Mouse (Mus musculus) macrophage (primary cell): ENCODE data around the gene Bcl11a. TPM values are rescaled to one million over a fixed set of nuclear protein-coding genes. Genes with fewer than 3 reads are reported as not detected.

Experiments used
- H3K27ac ChIP-seq: fragments of 350-480 bp; formaldehyde crosslinking; 2 replicates; pipeline ENCODE4 v1.9.0; 2021
- H3K36me3 ChIP-seq: fragments of 350-480 bp; formaldehyde crosslinking; 2 replicates; pipeline ENCODE4 v1.9.0; 2021; ENCODE audit errors: inconsistent target
- H3K4me3 ChIP-seq: fragments of 350-480 bp; formaldehyde crosslinking; 2 replicates; pipeline ENCODE4 v1.9.0; 2021; ENCODE audit errors: inconsistent target
- H3K79me2 ChIP-seq: fragments of 350-480 bp; formaldehyde crosslinking; 2 replicates; pipeline ENCODE4 v1.9.0; 2021; ENCODE audit errors: inconsistent target
- WGBS: methylation state at CpG from one replicate; pipeline ENCODE4 v1.1.7; 2026; ENCODE audit warnings: inconsistent platforms; ENCODE audit not compliant: missing documents; 5-methylcytosine and 5-hydroxymethylcytosine counted together
- polyA plus RNA-seq: library from polyadenylated mRNA; stranded (reverse); fragments of 250-400 nt; gene quantifications from 3 replicates; pipeline ENCODE4 v1.2.4, GENCODE M21; 2018; ENCODE audit warnings: inconsistent platforms

Bcl11a gene
- polyA plus RNA-seq, 1 experiment from 2014 or later, result 0.32 TPM

GRCm38 (mm10) chr11:24197424-24197823 is 119.6 kb downstream of the Bcl11a start:
- WGBS, result 100% methylated on average over 1 of the region's 1 CpGs
- H3K27ac ChIP-seq, result no peak overlapping the region
- no peak overlapping the region for H3K4me3 ChIP-seq
- H3K36me3 ChIP-seq, result no peaks in the 10 kb centered on the region
- no peaks in the 10 kb centered on the region for H3K79me2 ChIP-seq

DNA sequence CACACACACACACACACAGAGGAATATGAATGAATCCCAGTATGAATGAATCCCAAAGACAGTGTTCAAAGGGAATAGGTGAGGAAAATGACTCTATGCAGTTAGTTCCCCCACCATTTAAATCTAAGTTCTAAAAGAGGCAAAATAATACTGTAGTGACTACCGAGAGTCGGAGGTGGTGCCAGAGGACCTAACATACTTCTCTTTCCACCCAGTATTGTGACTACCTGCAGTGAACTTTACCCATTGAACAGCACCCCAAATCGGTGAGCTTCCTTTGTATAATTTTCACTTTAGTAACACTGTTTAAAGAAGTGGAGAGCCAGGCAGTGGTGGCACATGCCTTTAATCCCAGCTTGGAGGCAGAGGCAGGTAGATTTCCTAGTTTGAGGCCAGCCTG is 121.7 kb downstream of the Bcl11a start:
- H3K79me2 ChIP-seq, result no peaks in the 10 kb centered on the region
- H3K27ac ChIP-seq, result no peak overlapping the region
- no peaks in the 10 kb centered on the region for H3K36me3 ChIP-seq
- WGBS, result 50% methylated on average over 3 of the region's 3 CpGs
- H3K4me3 ChIP-seq, result no peak overlapping the region

DNA sequence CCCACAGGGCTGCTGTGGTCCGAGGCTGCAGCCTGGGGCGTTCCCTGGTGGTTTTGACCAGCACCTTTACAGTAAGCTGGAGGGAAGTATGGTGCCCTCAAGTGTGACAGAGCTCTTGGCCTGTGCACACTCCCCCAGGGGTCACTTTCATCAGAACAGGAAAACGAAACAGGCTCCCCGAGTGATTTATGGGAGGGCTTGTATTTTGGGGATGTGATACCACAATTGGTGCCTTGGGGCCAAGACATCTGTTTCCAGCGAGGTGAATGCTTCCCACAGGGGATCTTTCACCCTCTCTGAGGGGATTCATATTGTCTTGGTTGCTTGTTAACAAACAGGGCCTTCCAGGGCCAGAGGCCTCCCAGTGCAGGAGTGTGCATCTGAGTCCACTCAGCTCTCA is 122.5 kb downstream of the Bcl11a start:
- Histone ChIP-seq H3K36me3 (no peaks in the 10 kb centered on the region), H3K4me3 (no peak overlapping the region), H3K27ac (no peak overlapping the region), H3K79me2 (no peaks in the 10 kb centered on the region)
- WGBS, result 12% methylated on average over 5 of the region's 5 CpGs

DNA sequence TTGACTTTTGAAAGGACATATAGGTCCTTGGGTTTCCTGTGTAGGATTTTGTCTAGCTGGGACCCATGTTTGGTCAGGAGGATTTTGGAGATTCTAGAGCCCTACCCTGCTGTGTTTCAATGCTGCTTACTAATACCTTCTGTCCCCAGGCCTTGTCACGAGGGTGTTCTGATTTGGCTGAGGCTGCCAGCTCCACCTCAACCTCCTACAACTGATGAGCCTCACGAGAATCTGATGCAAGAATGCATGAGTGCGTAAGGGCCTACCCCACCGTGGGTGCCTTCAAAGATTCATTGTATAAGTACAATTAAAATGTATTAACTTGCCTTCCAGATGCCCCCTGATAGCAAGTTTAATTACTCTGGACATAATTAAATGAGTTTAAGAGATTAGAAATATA is 123.4 kb downstream of the Bcl11a start:
- WGBS, result 82% methylated on average over 4 of the region's 4 CpGs
- Histone ChIP-seq H3K27ac (no peak overlapping the region), H3K4me3 (no peak overlapping the region), H3K79me2 (no peaks in the 10 kb centered on the region), H3K36me3 (no peaks in the 10 kb centered on the region)

DNA sequence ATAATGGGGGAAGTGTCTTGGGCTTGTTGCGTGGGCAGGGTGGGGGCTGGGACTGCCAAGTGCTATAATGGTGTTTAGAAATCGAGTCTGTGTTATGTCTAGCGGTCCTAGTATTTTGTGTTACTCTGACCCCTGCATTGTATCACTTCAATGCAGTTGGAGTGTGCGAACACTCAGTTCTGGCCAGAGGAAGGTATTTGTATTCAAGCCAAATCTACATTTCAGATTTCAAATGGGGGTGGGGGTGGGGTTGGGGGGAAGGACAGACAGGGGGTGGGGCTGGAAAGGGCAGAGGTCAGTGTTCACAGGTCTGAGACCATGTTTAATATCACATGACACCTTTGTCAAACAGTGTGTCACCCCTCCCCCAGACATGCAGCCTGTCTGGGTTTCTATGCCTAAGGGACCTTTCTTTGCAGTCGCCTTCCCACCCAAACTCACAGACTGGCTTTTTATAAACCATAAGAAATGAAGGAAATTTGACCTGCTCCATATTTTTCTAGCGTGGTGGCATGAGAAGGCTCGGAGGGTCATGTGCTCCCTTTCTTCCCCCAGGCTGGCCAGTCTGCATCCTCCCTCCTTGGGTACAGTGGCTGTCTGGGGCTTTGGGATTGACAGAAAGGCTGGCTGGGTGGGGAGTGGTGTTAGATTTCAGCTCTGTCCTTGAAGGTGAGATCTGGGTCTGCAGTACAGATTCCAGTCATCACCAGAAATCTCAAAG is 124.9 kb downstream of the Bcl11a start:
- Histone ChIP-seq H3K36me3 (no peaks in the 10 kb centered on the region), H3K27ac (no peak overlapping the region), H3K79me2 (no peaks in the 10 kb centered on the region), H3K4me3 (no peak overlapping the region)
- WGBS, result 79% methylated on average over 4 of the region's 7 CpGs

DNA sequence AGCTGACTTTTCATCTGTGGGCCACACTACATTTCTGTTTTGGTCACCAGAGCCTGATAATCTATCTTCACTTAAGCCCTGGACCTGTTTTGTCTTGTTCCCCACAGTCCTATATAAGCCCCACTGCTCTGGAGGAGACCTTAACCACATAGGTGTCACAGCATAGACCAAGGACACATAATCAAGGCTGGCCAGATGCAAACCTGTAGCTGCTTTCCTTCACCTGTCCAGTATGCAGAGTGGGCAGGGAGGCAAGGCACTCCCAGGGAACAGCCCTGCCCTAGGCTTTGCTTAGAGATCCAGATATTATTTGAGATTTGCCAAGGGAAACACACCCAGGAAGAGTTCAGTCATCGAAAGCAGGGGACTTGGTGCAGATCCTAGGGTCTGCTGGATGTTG is 125.6 kb downstream of the Bcl11a start:
- 88% methylated on average over 1 of the region's 1 CpGs for WGBS
- H3K4me3 ChIP-seq, result no peak overlapping the region
- H3K36me3 ChIP-seq, result no peaks in the 10 kb centered on the region
- H3K79me2 ChIP-seq, result no peaks in the 10 kb centered on the region
- no peak overlapping the region for H3K27ac ChIP-seq

GRCm38 (mm10) chr11:24208951-24209351 is 131.1 kb downstream of the Bcl11a start:
- Histone ChIP-seq H3K27ac (no peak overlapping the region), H3K36me3 (no peaks in the 10 kb centered on the region), H3K79me2 (no peaks in the 10 kb centered on the region), H3K4me3 (no peak overlapping the region)
- 91% methylated on average over 6 of the region's 6 CpGs for WGBS

GRCm38 (mm10) chr11:24214509-24215134 is 136.8 kb downstream of the Bcl11a start:
- Histone ChIP-seq H3K36me3 (no peaks in the 10 kb centered on the region), H3K27ac (no peak overlapping the region), H3K4me3 (no peak overlapping the region), H3K79me2 (no peaks in the 10 kb centered on the region)
- WGBS, result 52% methylated on average over 3 of the region's 3 CpGs

GRCm38 (mm10) chr11:24217741-24218333 is 140.0 kb downstream of the Bcl11a start:
- Histone ChIP-seq H3K36me3 (no peaks in the 10 kb centered on the region), H3K4me3 (no peak overlapping the region), H3K27ac (no peak overlapping the region), H3K79me2 (no peaks in the 10 kb centered on the region)
- 80% methylated on average over 5 of the region's 6 CpGs for WGBS

GRCm38 (mm10) chr11:24221601-24222307 is 143.9 kb downstream of the Bcl11a start:
- no peak overlapping the region for H3K27ac ChIP-seq
- H3K79me2 ChIP-seq, result no peaks in the 10 kb centered on the region
- no peaks in the 10 kb centered on the region for H3K36me3 ChIP-seq
- no peak overlapping the region for H3K4me3 ChIP-seq
- WGBS, result 88% methylated on average over 4 of the region's 4 CpGs

Other genes starting within 250 kb of the Bcl11a start
- gene Papolg, start 182.8 kb upstream of the Bcl11a start, polyA plus RNA-seq, result 5.1 to 8.3 TPM (median 6.8 TPM) in 3 replicates
- not detected in 3 replicates for gene A830031A19Rik, start 3.0 kb upstream of the Bcl11a start, polyA plus RNA-seq